Mouse (Mus musculus) urinary bladder, postnatal 4 days (tissue): Measurements from ENCODE around the gene Hoxb3.

ENCODE experiments used
- DNase-seq, 2 experiments: peaks; one replicate each; pipeline ENCODE4 v3.0.0; 2021 to 2022; ENCODE audit warnings: low spot score in 2 of 2

Gene Hoxb3

GRCm38 (mm10) chr11:96288455-96289221 is 34.5 kb upstream of the Hoxb3 start:
- no peak for DNase-seq

GRCm38 (mm10) chr11:96289293-96289692 is 33.8 kb upstream of the Hoxb3 start:
- no peak for DNase-seq

GRCm38 (mm10) chr11:96289837-96290236 is 33.3 kb upstream of the Hoxb3 start:
- DNase-seq = no peak

- DNase-seq = no peak
These were observed 32.3 kb upstream of the Hoxb3 start for GRCm38 (mm10) chr11:96290705-96291355.

DNA sequence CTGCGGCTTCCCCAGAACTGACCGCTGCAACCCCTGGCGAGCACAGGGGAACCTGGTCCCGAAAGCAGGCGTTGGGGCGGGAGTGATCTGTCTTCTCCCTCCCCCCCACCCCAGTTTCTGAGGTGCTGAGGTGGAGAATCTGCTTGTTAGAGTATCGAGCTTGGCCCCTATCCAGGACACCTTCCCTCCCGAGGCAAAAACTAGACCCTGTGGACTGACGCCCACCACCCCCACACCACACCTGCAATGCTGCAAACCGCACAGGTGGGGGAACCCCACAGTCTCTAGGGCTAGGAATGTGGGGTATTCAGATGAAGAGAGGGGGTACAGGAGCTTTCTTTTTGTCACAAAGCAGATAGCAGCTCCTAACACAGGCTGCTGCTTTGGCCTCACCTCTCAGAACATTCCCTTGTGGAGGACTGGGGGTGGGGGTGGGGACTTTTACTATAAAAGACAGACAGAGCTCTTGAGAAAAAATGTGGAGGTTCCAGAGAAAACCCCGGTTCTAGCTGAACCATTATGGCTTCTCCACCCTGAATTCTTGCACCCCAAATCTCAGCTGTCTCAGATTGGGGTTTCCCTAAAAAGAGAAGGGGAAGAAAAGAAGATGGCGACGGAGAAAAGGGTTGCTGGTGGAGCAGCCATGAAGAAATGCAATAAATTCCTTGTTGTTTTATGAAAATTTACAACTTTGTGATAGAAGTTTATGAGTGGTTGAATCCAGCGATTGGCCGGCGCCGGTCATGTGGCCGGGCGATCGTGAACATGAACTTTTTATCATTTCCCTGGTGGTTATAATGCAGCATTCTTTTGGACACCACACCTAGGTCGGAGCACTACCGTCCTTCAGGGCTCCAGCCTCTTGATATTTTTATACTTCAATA is 31.2 kb upstream of the Hoxb3 start, which contains the start of gene Hoxb6:
Gene Hoxb6 (plus strand): TSS at position 796 of the 884 bp plus-strand sequence.
- no peak for DNase-seq

- DNase-seq = no peak
These were observed 30.4 kb upstream of the Hoxb3 start for GRCm38 (mm10) chr11:96292565-96293301.

- no peak for DNase-seq
These were observed 29.7 kb upstream of the Hoxb3 start for GRCm38 (mm10) chr11:96293302-96293921.

- DNase-seq = no peak
These were observed 28.7 kb upstream of the Hoxb3 start for GRCm38 (mm10) chr11:96294245-96295091.

GRCm38 (mm10) chr11:96295092-96295835 is 27.9 kb upstream of the Hoxb3 start:
- no peak for DNase-seq

DNA sequence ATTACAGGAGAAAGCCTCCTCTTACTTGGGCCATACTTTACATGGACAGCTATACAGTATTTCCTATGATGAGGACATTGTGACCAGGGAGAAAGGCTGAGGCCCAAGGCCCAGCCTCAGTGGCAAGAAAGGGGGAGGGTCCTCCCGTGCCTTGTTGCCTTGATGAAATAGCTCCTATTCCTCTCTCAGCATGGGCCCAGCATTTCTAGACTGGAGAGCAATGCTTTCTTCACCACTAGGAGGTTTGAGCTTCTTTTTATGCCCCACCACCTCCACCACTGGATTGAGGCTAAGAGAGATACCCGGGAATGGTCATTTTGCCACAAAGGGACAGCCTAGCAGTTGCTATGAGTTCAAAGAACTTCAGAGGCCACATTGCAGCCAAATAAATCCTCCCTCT is 26.1 kb upstream of the Hoxb3 start:
- no peak for DNase-seq

DNA sequence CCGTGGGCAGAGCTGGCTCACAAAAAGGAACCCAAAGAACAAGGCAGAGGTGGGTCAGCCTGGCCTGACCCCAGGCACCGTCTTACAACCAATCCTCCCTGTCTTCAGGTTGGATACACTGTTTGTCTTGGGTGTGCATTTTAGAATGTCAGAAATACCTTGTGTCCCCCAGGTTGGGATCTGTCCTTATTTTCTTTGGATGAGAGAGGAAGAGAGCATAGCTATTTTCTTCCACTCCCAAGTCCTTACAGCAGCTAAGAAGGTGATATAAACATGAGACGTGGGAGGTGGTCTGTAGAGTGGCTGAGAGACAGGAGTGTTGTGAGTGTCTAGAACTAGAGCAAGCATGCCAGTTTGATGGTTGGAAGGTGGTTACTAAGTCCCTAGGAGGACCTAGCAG is 25.7 kb upstream of the Hoxb3 start:
- DNase-seq = no peak

DNA sequence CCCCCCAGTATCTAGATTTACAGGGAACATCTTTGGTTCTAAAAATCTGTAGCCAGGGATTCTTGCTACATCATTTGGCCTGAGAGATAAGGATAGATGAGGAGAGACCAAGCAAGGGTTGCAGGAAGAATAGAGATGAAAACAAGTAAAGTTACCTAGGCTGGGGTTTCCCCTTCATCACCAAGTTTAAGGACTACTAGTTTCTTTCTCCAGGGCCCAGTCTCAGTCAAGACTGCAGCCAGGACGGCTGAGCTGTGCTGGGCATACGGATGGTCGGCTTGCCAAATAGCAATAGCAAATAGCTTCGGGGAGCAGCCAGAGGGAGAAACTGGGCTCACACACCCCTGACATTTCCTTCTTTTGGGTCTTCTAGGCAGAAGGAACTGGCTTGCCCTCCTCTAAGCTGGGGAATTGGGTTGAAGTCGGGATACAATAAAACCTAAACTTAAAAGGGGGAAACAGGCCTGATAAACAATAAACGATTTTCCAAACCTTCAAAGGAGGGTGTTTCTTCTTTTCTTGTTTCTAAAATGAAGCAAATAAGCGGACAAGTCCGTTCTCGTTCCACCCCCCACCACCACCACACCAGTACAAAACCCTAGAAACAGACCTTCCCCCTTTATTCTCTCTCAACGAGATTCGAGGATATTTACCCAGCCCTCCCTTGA is 25.0 kb upstream of the Hoxb3 start:
- no peak for DNase-seq

DNA sequence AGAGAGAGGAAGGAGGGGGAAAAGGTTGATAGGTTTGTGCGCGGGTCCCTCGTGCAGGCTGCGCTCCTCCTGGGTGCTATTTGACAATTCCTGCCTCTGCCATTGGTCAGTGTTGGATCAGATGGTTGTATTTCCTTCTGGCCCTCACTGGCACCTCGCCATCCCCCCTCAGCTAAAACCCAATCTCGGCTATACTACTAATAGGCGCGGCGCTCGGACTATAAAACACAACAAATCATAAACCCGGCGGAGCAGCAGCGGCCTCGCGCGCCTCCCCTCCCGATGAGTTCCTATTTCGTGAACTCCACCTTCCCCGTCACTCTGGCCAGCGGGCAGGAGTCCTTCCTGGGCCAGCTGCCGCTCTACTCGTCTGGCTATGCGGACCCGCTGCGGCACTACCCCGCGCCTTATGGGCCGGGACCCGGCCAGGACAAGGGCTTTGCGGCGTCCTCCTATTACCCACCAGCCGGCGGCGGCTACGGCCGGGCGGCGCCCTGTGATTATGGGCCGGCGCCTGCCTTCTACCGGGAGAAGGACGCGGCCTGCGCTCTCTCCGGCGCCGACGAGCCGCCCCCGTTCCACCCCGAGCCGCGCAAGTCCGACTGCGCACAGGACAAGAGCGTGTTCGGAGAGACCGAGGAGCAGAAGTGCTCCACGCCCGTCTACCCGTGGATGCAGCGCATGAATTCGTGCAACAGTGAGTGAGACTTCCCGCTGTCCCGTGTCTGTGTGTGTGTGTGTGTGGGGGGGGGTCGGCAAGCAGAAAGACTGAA is 24.0 kb upstream of the Hoxb3 start:
- DNase-seq = no peak

DNA sequence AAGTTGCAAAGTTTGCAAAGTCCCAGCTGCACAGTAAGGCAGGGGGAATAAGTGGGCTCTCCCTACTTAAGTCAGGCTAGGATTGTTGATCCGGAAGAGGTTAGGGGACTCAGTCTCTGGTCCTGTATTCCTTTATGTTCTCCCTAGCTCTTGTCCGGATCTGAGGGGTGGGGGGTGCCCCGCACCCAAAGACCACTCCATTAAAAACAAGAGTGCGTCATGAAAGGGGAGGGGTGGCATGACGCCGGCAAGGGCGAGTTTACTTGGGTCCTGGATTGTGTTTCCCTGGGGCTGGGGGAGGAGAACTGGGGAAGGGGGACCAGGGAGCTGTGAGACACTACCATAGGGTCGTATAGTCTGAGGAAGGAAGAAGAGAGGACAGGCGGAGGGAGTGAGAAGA is 23.3 kb upstream of the Hoxb3 start:
- no peak for DNase-seq

DNA sequence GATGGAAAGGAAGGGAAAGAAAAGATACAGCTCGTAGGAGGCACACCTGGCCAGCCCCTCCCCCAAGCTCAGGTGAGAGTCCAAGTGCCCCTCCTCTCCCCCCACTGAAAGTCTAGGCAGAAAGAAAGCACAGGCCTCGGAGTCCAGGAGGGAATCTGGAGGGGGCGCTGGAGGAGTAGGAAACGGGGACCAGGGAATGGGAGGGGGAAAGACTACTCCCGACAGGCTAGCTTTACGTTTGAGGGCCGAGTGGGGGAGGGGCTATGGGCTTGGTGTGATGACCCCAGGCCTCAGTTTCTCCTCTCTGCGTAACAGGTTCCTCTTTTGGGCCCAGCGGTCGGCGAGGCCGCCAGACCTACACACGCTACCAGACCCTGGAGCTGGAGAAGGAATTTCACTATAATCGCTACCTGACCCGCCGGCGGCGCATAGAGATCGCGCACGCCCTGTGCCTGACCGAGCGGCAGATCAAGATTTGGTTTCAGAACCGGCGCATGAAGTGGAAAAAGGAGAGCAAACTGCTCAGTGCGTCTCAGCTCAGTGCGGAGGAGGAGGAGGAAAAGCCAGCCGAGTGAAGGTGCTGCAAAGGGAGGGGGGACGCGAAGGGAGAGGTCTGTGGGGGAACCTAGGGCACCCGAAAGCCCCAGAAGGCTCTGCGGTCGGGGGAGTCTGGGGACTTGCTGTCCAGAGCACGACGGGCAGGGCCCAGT is 22.6 kb upstream of the Hoxb3 start:
- no peak for DNase-seq

DNA sequence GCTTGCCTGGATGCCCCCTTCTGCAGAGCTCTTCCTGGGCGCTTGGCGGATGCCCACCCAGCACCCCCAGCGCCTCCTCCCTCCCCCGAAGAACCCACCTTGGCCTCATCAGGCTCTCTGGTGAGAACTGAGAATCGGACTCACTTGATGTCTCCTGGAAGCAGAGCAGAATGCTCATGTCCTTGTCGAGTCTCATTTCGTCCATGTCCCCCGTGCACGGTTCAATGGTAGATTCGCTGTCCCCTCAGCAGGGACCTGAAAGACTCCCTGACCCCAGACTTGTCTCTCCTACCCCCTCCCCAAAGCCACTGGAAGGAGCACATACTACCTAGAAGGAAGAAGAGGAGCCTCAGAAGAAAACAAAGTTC is 22.1 kb upstream of the Hoxb3 start:
- no peak for DNase-seq

GRCm38 (mm10) chr11:96301837-96302236 is 21.3 kb upstream of the Hoxb3 start:
- DNase-seq = no peak
